Mouse (Mus musculus): ENCODE data around the gene Cfap126. TPM values are rescaled to one million over a fixed set of nuclear protein-coding genes. Genes with fewer than 3 reads are reported as not detected.
A peak's percentile ranks its signal among the peaks of the same experiment; 100 is the strongest.

Cfap126 gene
- total RNA-seq, 4 experiments from 2014 or later, result 0.43 to 3.1 (median 1.3) TPM

- no peak for DNase-seq (ENCODE audit: low spot score in 2 of 2)
Observed at GRCm38 (mm10) chr1:171094424-171094823, 19.3 kb upstream of the Cfap126 start.

GRCm38 (mm10) chr1:171096110-171096964 is 17.4 kb upstream of the Cfap126 start:
- no peak for DNase-seq (ENCODE audit: low spot score in 2 of 2)

- no peak for DNase-seq (ENCODE audit: low spot score in 2 of 2)
Observed at GRCm38 (mm10) chr1:171097136-171097535, 16.6 kb upstream of the Cfap126 start.

GRCm38 (mm10) chr1:171097612-171098011 is 16.1 kb upstream of the Cfap126 start:
- DNase-seq (ENCODE audit: low spot score in 2 of 2), result no peak

- no peak for DNase-seq (ENCODE audit: low spot score in 2 of 2)
Observed at GRCm38 (mm10) chr1:171101033-171101432, 12.7 kb upstream of the Cfap126 start.

- peak; percentile 88 to 96 for DNase-seq (ENCODE audit: low spot score in 2 of 2)
Observed at GRCm38 (mm10) chr1:171101733-171102546, 11.8 kb upstream of the Cfap126 start.

GRCm38 (mm10) chr1:171102547-171103177 is 11.1 kb upstream of the Cfap126 start:
- peak; percentile 83 to 93 for DNase-seq (ENCODE audit: low spot score in 2 of 2)

GRCm38 (mm10) chr1:171103179-171103840 is 10.4 kb upstream of the Cfap126 start:
- no peak for DNase-seq (ENCODE audit: low spot score in 2 of 2)

GRCm38 (mm10) chr1:171105226-171105625 is 8.5 kb upstream of the Cfap126 start:
- DNase-seq (ENCODE audit: low spot score in 2 of 2), result no peak

GRCm38 (mm10) chr1:171109620-171110019 is 4.1 kb upstream of the Cfap126 start:
- no peak for DNase-seq (ENCODE audit: low spot score in 2 of 2)

GRCm38 (mm10) chr1:171110659-171111019 is 3.1 kb upstream of the Cfap126 start:
- DNase-seq (ENCODE audit: low spot score in 2 of 2), result no peak

- DNase-seq (ENCODE audit: low spot score in 2 of 2), result peak; percentile 92 to 98
Observed at GRCm38 (mm10) chr1:171111020-171111780, 2.5 kb upstream of the Cfap126 start.

GRCm38 (mm10) chr1:171111781-171112575 is 1.7 kb upstream of the Cfap126 start:
- peak in 1 of 2 experiments; percentile 23 for DNase-seq (ENCODE audit: low spot score in 2 of 2)

GRCm38 (mm10) chr1:171112986-171113385 is 732 bp upstream of the Cfap126 start:
- no peak for DNase-seq (ENCODE audit: low spot score in 2 of 2)

- no peak for DNase-seq (ENCODE audit: low spot score in 2 of 2)
Observed at GRCm38 (mm10) chr1:171116280-171116679, 2.6 kb downstream of the Cfap126 start.

GRCm38 (mm10) chr1:171118269-171118684 is 4.6 kb downstream of the Cfap126 start:
- peak in 1 of 2 experiments; percentile 57 for DNase-seq (ENCODE audit: low spot score in 2 of 2)

- no peak for DNase-seq (ENCODE audit: low spot score in 2 of 2)
Observed at GRCm38 (mm10) chr1:171118996-171119395, 5.3 kb downstream of the Cfap126 start.

- no peak for DNase-seq (ENCODE audit: low spot score in 2 of 2)
Observed at GRCm38 (mm10) chr1:171119405-171119804, 5.7 kb downstream of the Cfap126 start.

- DNase-seq (ENCODE audit: low spot score in 2 of 2), result no peak
Observed at GRCm38 (mm10) chr1:171120893-171121292, 7.2 kb downstream of the Cfap126 start.

- DNase-seq (ENCODE audit: low spot score in 2 of 2), result no peak
Observed at GRCm38 (mm10) chr1:171121839-171122238, 8.1 kb downstream of the Cfap126 start.

All from layer of hippocampus, adult 8-10 months (tissue).